Mouse (Mus musculus) megakaryocyte progenitor cell, adult 5-6 weeks (primary cell): ENCODE measurements around the gene Cfap161. TPM values are rescaled to one million over a fixed set of nuclear protein-coding genes. Genes with fewer than 3 reads are reported as not detected.
A peak's percentile ranks its signal among the peaks of the same experiment; 100 is the strongest.

Source experiments
- ATAC-seq: replicated peaks from 2 replicates; pipeline ENCODE4 v1.8.0; 2016; ENCODE audit warnings: mild to moderate bottlenecking, moderate TSS enrichment, inconsistent platforms; ENCODE audit not compliant: poor library complexity
- total RNA-seq, 2 experiments: library from RNA; stranded (forward) in 1 of 2; stranded (reverse) in 1 of 2; fragments of 157-497, 149-512 nt in 1 of 2; fragments of 200-1000 nt in 1 of 2; gene quantifications; 2 replicates each; pipeline versions ENCODE4 v1.2.3 to v1.2.4; 2015 to 2017

The Cfap161 gene
- total RNA-seq, 2 experiments from 2014 or later, result not detected

GRCm38 (mm10) chr7:83803777-83804176 is 9.1 kb upstream of the Cfap161 start:
- no peak for ATAC-seq

- peak; percentile 93 for ATAC-seq
These were observed 7.8 kb upstream of the Cfap161 start for GRCm38 (mm10) chr7:83802509-83802908.

DNA sequence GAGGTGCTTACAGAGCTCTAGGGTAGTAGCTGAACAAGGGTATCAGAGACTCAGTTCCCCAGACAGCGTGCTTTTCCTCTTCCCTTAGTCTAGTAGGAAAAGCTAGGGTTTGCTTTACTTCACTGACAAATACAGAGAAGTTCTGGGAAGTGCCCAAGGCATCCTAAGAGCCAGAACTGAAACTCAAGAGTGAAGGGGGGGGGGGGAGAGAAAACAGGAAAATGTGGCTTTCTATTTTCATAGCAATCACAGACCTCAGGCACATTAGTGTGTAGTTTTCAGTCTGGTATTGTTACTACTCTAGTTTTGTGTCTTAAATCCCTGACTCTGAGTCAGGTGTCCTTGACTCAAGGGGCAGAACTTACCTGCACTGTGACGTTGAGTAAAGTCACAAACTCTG is 7.3 kb upstream of the Cfap161 start:
- ATAC-seq, result peak; percentile 24

DNA sequence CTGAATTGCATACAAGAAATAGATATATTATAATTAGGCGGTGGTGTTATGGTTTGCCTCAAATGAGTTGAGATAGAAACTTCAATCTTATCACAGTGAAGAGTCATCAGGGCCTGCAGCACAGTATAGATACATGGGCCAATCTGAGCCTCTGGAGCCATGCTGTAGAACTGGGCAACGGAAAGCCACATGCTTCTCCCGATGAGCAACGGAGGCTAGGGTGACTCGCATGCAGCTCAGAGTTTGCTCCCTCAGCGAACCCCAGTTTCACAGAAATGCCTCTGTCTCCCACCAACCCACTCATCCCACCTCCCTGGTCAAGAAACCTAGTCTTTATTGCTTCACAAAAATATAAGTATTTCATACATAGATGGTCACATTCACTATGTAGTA is 6.8 kb upstream of the Cfap161 start:
- no peak for ATAC-seq

GRCm38 (mm10) chr7:83800561-83801482 is 6.1 kb upstream of the Cfap161 start:
- no peak for ATAC-seq

DNA sequence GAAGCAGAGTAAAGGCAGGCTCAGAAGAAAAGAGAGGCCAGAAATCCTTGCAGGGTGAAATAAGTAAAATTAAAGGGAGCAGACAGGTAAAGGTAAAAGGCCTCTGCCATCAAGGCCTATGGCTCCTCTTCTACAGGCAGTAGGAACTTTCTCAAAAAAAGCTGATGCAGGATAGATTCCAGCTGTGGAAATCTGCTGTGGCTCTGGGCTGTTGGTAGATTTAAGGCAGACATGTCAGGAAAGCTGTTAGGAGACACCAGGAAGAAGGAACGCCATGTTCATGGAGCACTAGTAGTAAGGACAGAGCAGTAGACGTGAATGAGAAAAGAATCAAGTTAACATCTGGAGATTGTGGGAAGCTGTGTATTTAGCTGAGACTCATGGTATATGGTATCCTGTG is 5.4 kb upstream of the Cfap161 start:
- ATAC-seq, result no peak

GRCm38 (mm10) chr7:83798004-83798403 is 3.3 kb upstream of the Cfap161 start:
- ATAC-seq, result no peak

DNA sequence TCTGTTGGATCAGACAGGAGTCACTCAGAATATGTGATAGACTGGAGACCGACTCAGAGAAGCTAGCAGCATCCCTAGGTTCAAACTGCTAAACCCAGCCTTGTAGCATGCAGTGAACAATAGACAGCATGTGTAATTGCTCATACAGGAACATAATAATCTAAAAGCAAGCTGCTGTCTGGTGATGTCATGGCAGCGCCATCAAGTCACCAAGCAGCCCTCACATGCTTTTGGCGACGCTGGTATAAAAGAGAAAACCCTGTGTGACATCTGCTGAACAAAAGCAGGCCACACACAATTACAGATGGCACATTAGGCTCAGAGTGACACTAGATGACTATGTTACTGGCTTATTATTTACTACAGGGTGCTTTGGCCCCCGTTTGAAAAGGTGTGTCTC is 1.5 kb upstream of the Cfap161 start:
- ATAC-seq, result no peak

DNA sequence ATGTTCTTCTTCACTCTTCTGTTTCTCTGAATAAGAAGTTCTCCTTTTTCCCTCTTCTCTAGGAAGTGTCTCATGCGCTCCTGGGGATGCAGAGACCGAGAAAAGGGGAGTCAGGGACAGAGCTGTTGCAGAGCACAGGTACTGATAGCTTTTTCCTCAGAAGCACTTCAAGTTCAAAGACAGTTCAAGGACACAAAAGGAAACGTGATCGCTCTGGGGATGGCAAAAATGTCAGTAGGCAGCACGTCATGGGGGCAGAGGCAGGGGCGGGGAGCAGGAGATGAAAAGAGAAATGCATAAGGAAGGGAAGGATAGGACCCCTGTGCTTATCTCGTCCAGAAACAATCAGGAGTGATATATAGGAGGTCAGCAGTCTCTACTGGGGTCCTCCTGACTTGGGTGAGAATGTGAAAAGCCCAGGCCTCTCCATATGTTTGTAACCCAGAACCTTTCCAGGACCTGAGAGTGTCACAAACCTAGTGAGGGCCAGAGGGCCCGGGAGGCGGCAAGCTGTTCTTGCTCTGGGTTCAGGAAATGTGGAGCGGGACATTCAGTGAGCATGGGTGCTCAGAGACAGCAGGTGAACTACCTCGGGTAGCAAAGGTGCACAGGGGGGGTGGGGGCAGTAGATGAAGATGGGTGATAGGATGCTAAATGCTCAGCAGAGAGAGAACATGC is 535 bp downstream of the Cfap161 start:
- ATAC-seq, result no peak

DNA sequence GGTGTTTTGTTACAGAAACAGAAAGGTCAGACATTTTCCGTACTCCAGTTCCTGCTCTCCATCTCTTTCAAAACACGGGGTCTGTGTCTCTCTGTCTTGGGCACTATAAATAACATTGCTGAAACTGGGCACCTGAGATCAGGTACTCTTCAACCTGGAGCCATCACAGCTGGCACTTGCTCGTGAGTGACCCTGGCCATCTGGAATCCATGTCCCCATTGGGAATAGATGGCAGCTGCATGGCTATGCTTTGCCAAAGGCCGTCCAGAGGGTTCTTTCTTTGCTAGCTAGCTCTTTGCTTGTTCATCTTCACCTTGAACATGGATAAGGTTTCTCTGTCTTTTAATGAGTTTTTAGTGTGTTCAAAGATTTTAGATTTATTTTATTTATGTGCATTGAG is 13.8 kb downstream of the Cfap161 start:
- no peak for ATAC-seq

DNA sequence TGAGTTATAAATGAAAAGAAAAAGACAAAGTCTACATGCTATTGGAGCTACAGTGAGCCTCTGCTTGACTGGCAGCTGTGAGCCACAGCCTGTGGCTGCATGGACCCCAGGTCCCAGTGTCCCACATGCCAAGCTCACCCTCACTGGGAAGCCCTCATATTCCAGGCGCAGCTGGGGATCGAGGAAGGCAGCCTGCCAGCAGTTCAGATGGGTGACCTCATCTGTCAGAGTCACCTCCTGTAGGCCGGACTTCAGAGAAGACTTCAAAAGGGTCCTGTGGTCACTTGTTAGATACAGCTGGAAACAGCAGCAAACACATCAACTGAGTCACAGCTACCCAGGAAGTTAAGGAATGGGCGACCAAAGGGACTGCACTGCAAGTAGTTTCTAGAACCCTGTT is 14.7 kb downstream of the Cfap161 start:
- no peak for ATAC-seq

DNA sequence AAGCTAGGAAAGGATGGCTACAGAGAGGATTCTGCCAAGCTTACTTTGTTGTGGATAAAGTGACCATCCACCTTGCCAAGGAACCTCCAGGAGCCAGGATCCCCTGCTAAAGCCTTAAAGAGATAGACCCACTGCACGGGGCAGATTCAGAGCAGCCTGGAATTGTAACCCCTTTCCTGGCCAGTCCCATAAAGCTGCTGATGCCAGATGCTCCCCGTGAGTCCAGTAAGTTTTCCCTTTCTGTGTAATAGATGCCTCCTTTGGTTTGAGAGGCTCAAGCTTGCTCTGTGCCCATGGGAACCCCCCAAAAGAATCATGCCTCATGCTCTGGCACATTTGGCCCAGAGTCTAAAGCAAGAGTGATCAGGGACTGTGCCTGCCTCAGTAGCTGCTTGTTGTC is 15.7 kb downstream of the Cfap161 start:
- ATAC-seq, result no peak

- no peak for ATAC-seq
These were observed 16.2 kb downstream of the Cfap161 start for GRCm38 (mm10) chr7:83778516-83778915.

GRCm38 (mm10) chr7:83774721-83775120 is 20.0 kb downstream of the Cfap161 start:
- peak; percentile 74 for ATAC-seq

GRCm38 (mm10) chr7:83763674-83764073 is 31.0 kb downstream of the Cfap161 start:
- no peak for ATAC-seq

GRCm38 (mm10) chr7:83762336-83762735 is 32.3 kb downstream of the Cfap161 start:
- ATAC-seq, result no peak

DNA sequence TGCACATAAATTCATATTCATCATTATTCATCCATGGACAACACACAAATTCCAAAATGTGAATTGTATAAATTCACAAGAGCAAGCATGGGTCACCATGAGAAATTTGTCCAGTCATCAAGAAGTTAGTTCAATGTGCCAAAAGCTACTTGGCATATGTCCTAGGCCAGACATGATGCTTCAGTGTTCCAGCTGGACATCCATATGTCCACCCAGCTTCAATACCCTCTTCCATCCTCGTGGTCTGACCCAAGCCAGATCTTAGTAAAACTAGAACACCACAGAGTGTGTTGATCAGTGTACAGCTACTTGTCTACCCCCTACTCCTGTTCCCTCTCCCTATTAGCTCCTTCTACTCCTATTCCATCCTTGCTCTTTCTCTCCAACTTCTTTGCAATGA is 43.6 kb downstream of the Cfap161 start:
- no peak for ATAC-seq

- ATAC-seq, result no peak
These were observed 46.3 kb downstream of the Cfap161 start for GRCm38 (mm10) chr7:83748405-83748804.

- ATAC-seq, result no peak
These were observed 48.5 kb downstream of the Cfap161 start for GRCm38 (mm10) chr7:83746107-83746687.

- ATAC-seq, result no peak
These were observed 49.1 kb downstream of the Cfap161 start, which contains the start of gene Il16 for GRCm38 (mm10) chr7:83745413-83746106. Il16 (minus strand) TSS chr7:83745726.

GRCm38 (mm10) chr7:83745065-83745412 is 49.6 kb downstream of the Cfap161 start:
- ATAC-seq, result no peak
